Mouse (Mus musculus): ENCODE results near the gene Slc35a1. TPM values are rescaled to one million over a fixed set of nuclear protein-coding genes. Genes with fewer than 3 reads are reported as not detected.
"Not testable (repeated sequence)": the region's sequence is repeated elsewhere in the genome, so short reads cannot be mapped to it uniquely, and the experiment has no call there.

Slc35a1 gene
- polyA plus RNA-seq (2014; fragmentation: Nextera tagmentation; extraction: Ambion mirVana), result 40.2 and 41.8 TPM in 2 replicates

- Histone ChIP-seq H3K4me1 (ENCODE audit: control insufficient read depth, insufficient read depth, low read length) (peaks cover 13% of the 10 kb centered on the region), H3K36me3 (ENCODE audit: control insufficient read depth, insufficient read depth, low read length) (peaks cover 13% of the 10 kb centered on the region), H3K9ac (replicated peaks; ENCODE audit: low read length) (peak within 1 kb of the TSS; percentile 99), H3K4me3 (replicated peaks; ENCODE audit: low read depth, low read length) (peak within 1 kb of the TSS; percentile 86), H3K9me3 (ENCODE audit: control insufficient read depth, low read length) (no peaks in the 10 kb centered on the region), H3K27me3 (ENCODE audit: control insufficient read depth, insufficient read depth, low read length) (no peaks in the 10 kb centered on the region), H3K27ac (replicated peaks; ENCODE audit: low read depth, low read length) (peak within 1 kb of the TSS; percentile 97), H3K4me2 (ENCODE audit: low read length) (peak within 1 kb of the TSS; percentile 57)
- WGBS, result under 1% methylated on average over 65 of the region's 65 CpGs
- peak; percentile 96 for DNase-seq
- peak; percentile 98 for ATAC-seq (ENCODE audit: low FRiP score, low TSS enrichment)
These were observed at the start of gene Slc35a1 for GRCm38 (mm10) chr4:34686874-34687567. Gene Slc35a1, minus strand, starts transcription at chr4:34687438.

- H3K27me3 ChIP-seq (ENCODE audit: control insufficient read depth, insufficient read depth, low read length), result no peaks in the 10 kb centered on the region
- H3K9ac ChIP-seq (replicated peaks; ENCODE audit: low read length), result no peak overlapping the region
- H3K4me3 ChIP-seq (replicated peaks; ENCODE audit: low read depth, low read length), result no peak overlapping the region
- no peak overlapping the region for H3K4me2 ChIP-seq (ENCODE audit: low read length)
- ATAC-seq (ENCODE audit: low FRiP score, low TSS enrichment), result no peak
- DNase-seq, result no peak
- no peaks in the 10 kb centered on the region for H3K9me3 ChIP-seq (ENCODE audit: control insufficient read depth, low read length)
- H3K36me3 ChIP-seq (ENCODE audit: control insufficient read depth, insufficient read depth, low read length), result no peaks in the 10 kb centered on the region
- peaks cover 8% of the 10 kb centered on the region; the same call in 1 of the 2 replicates for H3K4me1 ChIP-seq (ENCODE audit: control insufficient read depth, insufficient read depth, low read length)
- WGBS, result 76% methylated on average over 3 of the region's 3 CpGs
- no peak overlapping the region for H3K27ac ChIP-seq (replicated peaks; ENCODE audit: low read depth, low read length)
These were observed 47.2 kb upstream of the Slc35a1 start for GRCm38 (mm10) chr4:34734461-34734860.

- not testable (repeated sequence) for H3K4me2 ChIP-seq (ENCODE audit: low read length); ATAC-seq (ENCODE audit: low FRiP score, low TSS enrichment); H3K4me3 ChIP-seq (replicated peaks; ENCODE audit: low read depth, low read length); H3K27me3 ChIP-seq (ENCODE audit: control insufficient read depth, insufficient read depth, low read length); DNase-seq; H3K4me1 ChIP-seq (ENCODE audit: control insufficient read depth, insufficient read depth, low read length); H3K36me3 ChIP-seq (ENCODE audit: control insufficient read depth, insufficient read depth, low read length); H3K9ac ChIP-seq (replicated peaks; ENCODE audit: low read length); H3K27ac ChIP-seq (replicated peaks; ENCODE audit: low read depth, low read length); H3K9me3 ChIP-seq (ENCODE audit: control insufficient read depth, low read length)
- 39% methylated on average over 2 of the region's 2 CpGs for whole genome bisulfite sequencing
These were observed 46.2 kb upstream of the Slc35a1 start for GRCm38 (mm10) chr4:34733415-34733814.

- H3K27ac ChIP-seq (replicated peaks; ENCODE audit: low read depth, low read length), result no peak within 1 kb of the TSS
These were observed 42.7 kb upstream of the Slc35a1 start, which contains the start of gene Cfap206 for GRCm38 (mm10) chr4:34729851-34730341. Gene Cfap206, minus strand, starts transcription at chr4:34730206.

GRCm38 (mm10) chr4:34725710-34726109 is 38.5 kb upstream of the Slc35a1 start:
- H3K9me3 ChIP-seq (ENCODE audit: control insufficient read depth, low read length); H3K4me1 ChIP-seq (ENCODE audit: control insufficient read depth, insufficient read depth, low read length); H3K4me3 ChIP-seq (replicated peaks; ENCODE audit: low read depth, low read length); DNase-seq; H3K27me3 ChIP-seq (ENCODE audit: control insufficient read depth, insufficient read depth, low read length); H3K27ac ChIP-seq (replicated peaks; ENCODE audit: low read depth, low read length); H3K4me2 ChIP-seq (ENCODE audit: low read length); H3K9ac ChIP-seq (replicated peaks; ENCODE audit: low read length); ATAC-seq (ENCODE audit: low FRiP score, low TSS enrichment); H3K36me3 ChIP-seq (ENCODE audit: control insufficient read depth, insufficient read depth, low read length): not testable (repeated sequence)
- WGBS, result 92% methylated on average over 3 of the region's 3 CpGs

More at GRCm38 (mm10) chr4:34729851-34730341, 42.7 kb upstream of the Slc35a1 start, which contains the start of gene Cfap206:
- Histone ChIP-seq H3K9me3 (ENCODE audit: control insufficient read depth, low read length) (no peaks in the 10 kb centered on the region), H3K27me3 (ENCODE audit: control insufficient read depth, insufficient read depth, low read length) (no peaks in the 10 kb centered on the region), H3K4me1 (ENCODE audit: control insufficient read depth, insufficient read depth, low read length) (peaks cover 8% of the 10 kb centered on the region; the same call in 1 of the 2 replicates), H3K4me3 (replicated peaks; ENCODE audit: low read depth, low read length) (peak within 1 kb of the TSS; percentile 47), H3K36me3 (ENCODE audit: control insufficient read depth, insufficient read depth, low read length) (no peaks in the 10 kb centered on the region), H3K9ac (replicated peaks; ENCODE audit: low read length) (peak within 1 kb of the TSS; percentile 55; the same call in 1 of the 2 replicates), H3K4me2 (ENCODE audit: low read length) (peak within 1 kb of the TSS; percentile 87)
- ATAC-seq (ENCODE audit: low FRiP score, low TSS enrichment) (peak; percentile 87), DNase-seq (peak; percentile 84)
- WGBS, result under 1% methylated on average over 38 of the region's 38 CpGs

- H3K9me3 ChIP-seq (ENCODE audit: control insufficient read depth, low read length), result peaks cover 2% of the 10 kb centered on the region; the same call in 1 of the 2 replicates
- H3K27ac ChIP-seq (replicated peaks; ENCODE audit: low read depth, low read length), result no peak overlapping the region
- 62% methylated on average over 4 of the region's 4 CpGs for WGBS
- H3K4me2 ChIP-seq (ENCODE audit: low read length), result no peak overlapping the region
- no peaks in the 10 kb centered on the region for H3K36me3 ChIP-seq (ENCODE audit: control insufficient read depth, insufficient read depth, low read length)
- H3K4me1 ChIP-seq (ENCODE audit: control insufficient read depth, insufficient read depth, low read length), result no peaks in the 10 kb centered on the region
- DNase-seq (no peak), ATAC-seq (ENCODE audit: low FRiP score, low TSS enrichment) (no peak)
- no peaks in the 10 kb centered on the region for H3K27me3 ChIP-seq (ENCODE audit: control insufficient read depth, insufficient read depth, low read length)
- H3K4me3 ChIP-seq (replicated peaks; ENCODE audit: low read depth, low read length), result no peak overlapping the region
- no peak overlapping the region for H3K9ac ChIP-seq (replicated peaks; ENCODE audit: low read length)
These were observed 37.1 kb upstream of the Slc35a1 start for GRCm38 (mm10) chr4:34724306-34724705.

- DNase-seq (no peak), ATAC-seq (ENCODE audit: low FRiP score, low TSS enrichment) (no peak)
- Histone ChIP-seq H3K9ac (replicated peaks; ENCODE audit: low read length) (no peak overlapping the region), H3K9me3 (ENCODE audit: control insufficient read depth, low read length) (peaks cover 3% of the 10 kb centered on the region; the same call in 1 of the 2 replicates), H3K4me2 (ENCODE audit: low read length) (no peak overlapping the region), H3K36me3 (ENCODE audit: control insufficient read depth, insufficient read depth, low read length) (no peaks in the 10 kb centered on the region), H3K4me3 (replicated peaks; ENCODE audit: low read depth, low read length) (no peak overlapping the region), H3K4me1 (ENCODE audit: control insufficient read depth, insufficient read depth, low read length) (no peaks in the 10 kb centered on the region), H3K27ac (replicated peaks; ENCODE audit: low read depth, low read length) (no peak overlapping the region), H3K27me3 (ENCODE audit: control insufficient read depth, insufficient read depth, low read length) (no peaks in the 10 kb centered on the region)
- 70% methylated on average over 4 of the region's 4 CpGs for WGBS
These were observed 35.9 kb upstream of the Slc35a1 start for GRCm38 (mm10) chr4:34723186-34723585.

GRCm38 (mm10) chr4:34720127-34720895 is 33.1 kb upstream of the Slc35a1 start:
- Histone ChIP-seq H3K4me1 (ENCODE audit: control insufficient read depth, insufficient read depth, low read length) (no peaks in the 10 kb centered on the region), H3K4me2 (ENCODE audit: low read length) (no peak overlapping the region), H3K27me3 (ENCODE audit: control insufficient read depth, insufficient read depth, low read length) (no peaks in the 10 kb centered on the region), H3K27ac (replicated peaks; ENCODE audit: low read depth, low read length) (no peak overlapping the region), H3K36me3 (ENCODE audit: control insufficient read depth, insufficient read depth, low read length) (no peaks in the 10 kb centered on the region), H3K4me3 (replicated peaks; ENCODE audit: low read depth, low read length) (no peak overlapping the region), H3K9ac (replicated peaks; ENCODE audit: low read length) (no peak overlapping the region), H3K9me3 (ENCODE audit: control insufficient read depth, low read length) (peaks cover 3% of the 10 kb centered on the region; the same call in 1 of the 2 replicates)
- DNase-seq (no peak), ATAC-seq (ENCODE audit: low FRiP score, low TSS enrichment) (no peak)
- 95% methylated on average over 7 of the region's 7 CpGs for WGBS

Measured in midbrain, embryonic 14.5 days (tissue).